Mouse (Mus musculus) midbrain, postnatal 0 days (tissue): ENCODE results near the gene Tmem186. TPM values are rescaled to one million over a fixed set of nuclear protein-coding genes. Genes with fewer than 3 reads are reported as not detected.

ENCODE experiments used
- ATAC-seq: fragments of 200-750 bp; cut with Nextera tagmentation; 2 replicates; pipeline ENCODE4 v1.8.0; 2017; ENCODE audit warnings: moderate number of reproducible peaks, mild to moderate bottlenecking, moderate TSS enrichment, moderate library complexity; ENCODE audit not compliant: low FRiP score
- DNase-seq: peaks from one replicate; pipeline ENCODE4 v3.0.0-alpha.2; 2015; ENCODE audit warnings: low spot score
- H3K27ac ChIP-seq: fragments of 300-500 bp; sonication (generic); 2 replicates; pipeline ENCODE4 v1.5.1; 2014; ENCODE audit warnings: low read depth, mild to moderate bottlenecking, low read length, mixed read lengths
- H3K27me3 ChIP-seq: fragments of 300-500 bp; sonication (generic); 2 replicates; pipeline ENCODE4 v1.6.1; 2014; ENCODE audit warnings: low read length, control low read depth, mixed read lengths; ENCODE audit not compliant: insufficient read depth
- H3K36me3 ChIP-seq: fragments of 300-500 bp; sonication (generic); 2 replicates; pipeline ENCODE4 v1.6.1; 2014; ENCODE audit warnings: low read length, control low read depth, mixed read lengths; ENCODE audit not compliant: insufficient read depth
- H3K4me1 ChIP-seq: fragments of 300-500 bp; sonication (generic); 2 replicates; pipeline ENCODE4 v1.6.1; 2014; ENCODE audit warnings: mild to moderate bottlenecking, control low read depth, antibody characterized with exemption, low read length, mixed read lengths; ENCODE audit not compliant: insufficient read depth
- H3K4me2 ChIP-seq: fragments of 300-500 bp; sonication (generic); 2 replicates; pipeline ENCODE4 v1.6.1; 2014; ENCODE audit warnings: low read depth, mild to moderate bottlenecking, low read length, mixed read lengths; ENCODE audit not compliant: poor library complexity, severe bottlenecking
- H3K4me3 ChIP-seq: fragments of 300-500 bp; sonication (generic); 2 replicates; pipeline ENCODE4 v1.5.1; 2014; ENCODE audit warnings: low read depth, mild to moderate bottlenecking, low read length, moderate library complexity
- H3K9ac ChIP-seq: fragments of 300-500 bp; sonication (generic); replicated peaks from 2 replicates; pipeline ENCODE4 v1.6.1; 2014; ENCODE audit warnings: mild to moderate bottlenecking, low read length, moderate library complexity, mixed read lengths; ENCODE audit not compliant: poor library complexity, severe bottlenecking
- H3K9me3 ChIP-seq: fragments of 300-500 bp; sonication (generic); 2 replicates; pipeline ENCODE4 v1.6.1; 2016; ENCODE audit warnings: low read length, control low read depth
- CTCF ChIP-seq: IDR thresholded peaks from 2 replicates; pipeline ENCODE4 v1.5.1; 2016; ENCODE audit warnings: antibody characterized with exemption, mild to moderate bottlenecking
- WGBS: fragments of 180-500 bp; shearing (Covaris S2); extraction: QIAGEN DNeasy Blood & Tissue Kit; methylation state at CpG from one replicate; pipeline ENCODE4 v1.1.7; 2014; 5-methylcytosine and 5-hydroxymethylcytosine counted together
- polyA plus RNA-seq: library from polyadenylated mRNA; unstranded; fragments of >200 nt; fragmentation: Nextera tagmentation; extraction: Ambion mirVana; gene quantifications from 2 replicates; pipeline ENCODE4 v1.2.1, GENCODE M21; 2015
- total RNA-seq: library from RNA; depleted of rRNA; stranded (reverse); fragments of >200 nt; gene quantifications from 2 replicates; pipeline ENCODE4 v1.2.3, GENCODE M21; 2014

The Tmem186 gene
- total and polyA plus RNA-seq, 2 experiments from 2014 or later: 16.1 to 18.6 TPM

DNA sequence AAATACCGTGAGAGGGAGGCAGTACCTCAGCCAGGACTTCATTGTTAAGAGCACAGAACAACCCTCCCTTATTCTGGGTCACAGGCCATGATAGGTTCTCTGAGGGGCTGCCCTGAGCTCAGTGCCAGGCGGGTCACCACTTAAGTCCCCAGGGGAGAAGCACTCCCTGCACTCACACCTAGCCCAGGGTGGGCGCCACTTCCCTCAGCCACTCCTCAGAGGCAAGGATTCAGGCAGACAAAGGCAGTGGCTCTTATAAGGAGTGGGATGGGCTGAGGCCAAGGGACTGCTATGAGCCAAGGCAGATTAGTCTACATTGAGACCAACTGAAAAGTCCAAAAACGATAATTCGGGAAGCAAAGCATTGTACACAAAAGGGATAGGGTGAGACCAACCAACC lies 27.9 kb upstream of the Tmem186 start:
- no peaks in the 10 kb centered on the region for H3K27me3 ChIP-seq
- no peaks in the 10 kb centered on the region for H3K9me3 ChIP-seq
- H3K4me2 ChIP-seq: no peak overlapping the region
- ATAC-seq: no peak
- WGBS: 80% methylated on average over 5 of the region's 5 CpGs
- no peak for TF ChIP-seq CTCF
- no peak overlapping the region for H3K9ac ChIP-seq
- peaks cover 25% of the 10 kb centered on the region for H3K36me3 ChIP-seq
- no peak overlapping the region for H3K4me3 ChIP-seq
- no peak for DNase-seq
- H3K27ac ChIP-seq: no peak overlapping the region
- H3K4me1 ChIP-seq: peaks cover 11% of the 10 kb centered on the region; the same call in 1 of the 2 replicates

DNA sequence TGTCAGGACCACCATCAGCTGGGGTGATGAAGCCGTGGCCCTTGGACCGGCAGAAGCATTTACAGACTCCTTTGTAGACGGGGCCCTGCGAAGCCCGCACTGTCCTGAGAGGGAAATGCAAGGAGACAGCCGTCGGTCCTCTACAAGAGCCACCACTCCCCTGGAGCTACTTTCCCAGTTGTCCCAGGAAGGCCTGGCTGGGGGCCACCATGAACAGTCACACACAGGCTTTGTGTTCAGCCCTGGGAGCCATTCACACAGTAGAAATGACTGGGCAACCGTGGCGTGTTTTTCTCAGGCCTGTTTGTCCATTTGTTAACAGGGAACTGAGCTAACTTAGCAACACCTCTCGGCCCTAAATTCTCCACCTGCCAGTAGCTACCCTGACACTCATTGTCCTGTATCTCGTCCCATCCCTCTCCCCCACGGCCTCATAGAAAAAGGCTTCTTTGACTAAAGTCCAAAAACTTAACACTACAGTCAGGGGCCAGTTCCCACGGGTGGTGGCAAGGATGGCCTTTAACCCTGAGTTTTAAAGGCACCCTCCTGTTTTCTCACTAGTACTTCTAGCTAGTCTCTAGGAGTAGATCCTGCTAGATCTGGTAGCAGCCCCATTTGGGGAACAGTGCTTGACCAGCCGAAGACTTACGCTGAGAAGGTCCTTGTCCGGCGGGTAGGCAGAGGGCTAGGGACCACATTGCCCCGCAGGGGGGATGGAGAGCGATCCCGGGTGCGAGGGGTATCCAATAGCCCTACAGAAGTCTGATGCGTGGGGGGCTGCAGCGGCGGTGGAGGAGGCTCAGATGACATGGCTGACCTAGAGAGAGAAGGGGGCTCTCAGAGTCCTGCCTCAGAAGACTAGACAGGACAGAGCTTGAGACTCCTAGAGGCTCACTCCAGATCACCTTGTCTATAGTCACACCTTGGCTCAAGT lies 26.4 kb upstream of the Tmem186 start:
- WGBS: 78% methylated on average over 24 of the region's 24 CpGs
- Histone ChIP-seq H3K27me3 (no peaks in the 10 kb centered on the region), H3K9ac (no peak overlapping the region), H3K9me3 (no peaks in the 10 kb centered on the region), H3K27ac (peak overlapping the region; percentile 8), H3K4me3 (no peak overlapping the region), H3K36me3 (peaks cover 38% of the 10 kb centered on the region), H3K4me1 (peaks cover 3% of the 10 kb centered on the region; the same call in 1 of the 2 replicates), H3K4me2 (no peak overlapping the region)
- no peak; the same call in 1 of the 2 replicates for ATAC-seq
- no peak for TF ChIP-seq CTCF
- peak; percentile 57 for DNase-seq

DNA sequence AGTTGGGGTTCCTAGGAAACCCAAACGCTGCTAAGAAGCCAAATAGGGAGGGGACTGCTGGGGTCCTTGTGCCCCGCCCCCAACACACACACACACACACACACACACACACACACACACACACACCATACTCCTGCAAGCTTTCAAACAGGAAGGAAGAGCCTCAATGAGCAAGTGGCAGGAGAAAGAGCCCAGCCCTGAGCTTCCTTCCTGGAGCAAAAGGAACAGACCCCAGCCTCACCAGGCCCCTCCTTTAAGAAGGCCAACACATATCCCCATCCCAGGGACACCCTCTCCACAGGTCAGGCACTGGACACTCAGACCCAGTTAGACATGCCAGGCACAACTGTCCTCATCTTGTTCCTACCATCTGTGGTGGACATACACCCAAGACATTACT lies 25.5 kb upstream of the Tmem186 start:
- DNase-seq (no peak), ATAC-seq (no peak)
- no peak for TF ChIP-seq CTCF
- no peaks in the 10 kb centered on the region for H3K9me3 ChIP-seq
- H3K4me3 ChIP-seq: no peak overlapping the region
- no peak overlapping the region for H3K4me2 ChIP-seq
- H3K27me3 ChIP-seq: no peaks in the 10 kb centered on the region
- WGBS: 64% methylated on average over 2 of the region's 2 CpGs
- peaks cover 41% of the 10 kb centered on the region for H3K36me3 ChIP-seq
- H3K9ac ChIP-seq: no peak overlapping the region
- H3K4me1 ChIP-seq: peaks cover 3% of the 10 kb centered on the region; the same call in 1 of the 2 replicates
- H3K27ac ChIP-seq: 0 out of 2 replicates have a peak overlapping the region, but pooled peaks have one; percentile 8

DNA sequence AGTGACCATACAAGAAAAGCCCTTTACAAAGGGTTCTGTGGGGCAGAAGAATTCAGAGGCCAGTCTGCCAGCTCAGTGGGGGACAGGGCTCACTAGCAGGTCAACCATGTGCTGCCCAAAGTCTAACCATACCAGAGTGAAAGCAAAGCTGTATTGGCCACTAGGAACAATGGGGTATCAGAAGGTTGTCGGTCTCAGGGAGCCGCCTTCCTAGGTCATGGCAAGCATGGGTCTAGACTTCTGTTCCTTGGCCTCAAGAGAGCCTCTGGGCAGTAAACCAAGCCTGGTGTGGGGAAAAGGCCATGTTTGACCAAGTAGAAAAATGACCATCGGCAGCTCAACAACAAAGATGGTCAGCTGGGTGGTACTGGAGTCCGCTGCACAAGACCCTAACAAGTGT lies 21.3 kb upstream of the Tmem186 start:
- DNase-seq: no peak
- no peak for ATAC-seq
- H3K4me1 ChIP-seq: no peaks in the 10 kb centered on the region
- peaks cover 52% of the 10 kb centered on the region for H3K36me3 ChIP-seq
- no peak overlapping the region for H3K4me2 ChIP-seq
- H3K9me3 ChIP-seq: no peaks in the 10 kb centered on the region
- H3K27me3 ChIP-seq: no peaks in the 10 kb centered on the region
- WGBS: 88% methylated on average over 4 of the region's 4 CpGs
- no peak for TF ChIP-seq CTCF
- H3K27ac ChIP-seq: no peak overlapping the region
- H3K4me3 ChIP-seq: no peak overlapping the region
- no peak overlapping the region for H3K9ac ChIP-seq

DNA sequence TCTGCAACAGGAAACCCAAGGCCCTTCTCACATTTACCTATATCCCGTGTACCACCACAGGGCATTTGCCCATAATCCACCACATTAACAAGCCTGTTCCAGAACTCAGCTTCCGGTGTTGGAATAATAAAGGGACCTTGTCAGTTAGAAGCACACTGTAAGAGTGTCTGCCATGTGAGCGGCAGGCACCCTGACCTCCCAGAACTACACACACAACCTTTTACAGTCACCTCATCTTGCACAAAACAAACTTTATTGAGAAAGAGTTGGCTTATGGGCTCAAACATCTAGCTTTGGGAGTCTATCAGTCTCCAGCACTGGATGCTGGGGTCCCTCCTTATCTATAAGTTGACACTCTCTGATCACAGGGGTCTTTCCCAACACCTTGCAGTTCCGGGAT lies 20.8 kb upstream of the Tmem186 start:
- no peaks in the 10 kb centered on the region for H3K4me1 ChIP-seq
- H3K9ac ChIP-seq: no peak overlapping the region
- no peak for TF ChIP-seq CTCF
- H3K27ac ChIP-seq: no peak overlapping the region
- 86% methylated on average over 4 of the region's 4 CpGs for WGBS
- DNase-seq: no peak
- H3K9me3 ChIP-seq: no peaks in the 10 kb centered on the region
- H3K36me3 ChIP-seq: peaks cover 52% of the 10 kb centered on the region
- no peak for ATAC-seq
- no peak overlapping the region for H3K4me3 ChIP-seq
- H3K27me3 ChIP-seq: no peaks in the 10 kb centered on the region
- H3K4me2 ChIP-seq: no peak overlapping the region

DNA sequence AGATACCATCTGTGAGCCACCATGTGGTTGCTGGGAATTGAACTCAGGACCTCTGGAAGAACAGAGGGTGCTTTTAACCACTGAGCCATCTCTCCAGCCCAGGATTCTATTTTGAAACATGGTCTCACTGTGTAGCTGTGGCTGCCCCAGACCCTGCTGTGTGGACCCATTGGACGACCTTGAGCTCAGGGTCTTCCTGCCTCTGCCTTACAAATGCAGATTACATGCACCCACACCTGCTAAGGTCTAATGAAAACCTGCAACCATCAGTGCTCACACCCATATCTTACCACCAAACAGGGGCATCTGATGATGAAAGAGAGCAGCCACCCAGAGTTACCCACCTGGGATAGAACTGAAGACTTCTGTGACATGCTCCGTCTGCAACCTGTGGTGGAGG lies 18.7 kb upstream of the Tmem186 start:
- Histone ChIP-seq H3K4me1 (no peaks in the 10 kb centered on the region), H3K27me3 (no peaks in the 10 kb centered on the region), H3K4me2 (no peak overlapping the region), H3K9me3 (no peaks in the 10 kb centered on the region), H3K4me3 (no peak overlapping the region), H3K36me3 (peaks cover 48% of the 10 kb centered on the region), H3K9ac (no peak overlapping the region), H3K27ac (no peak overlapping the region)
- no peak for DNase-seq
- no peak for ATAC-seq
- WGBS: 79% methylated on average over 2 of the region's 2 CpGs
- no peak for TF ChIP-seq CTCF
